Mouse (Mus musculus) gastrocnemius, adult 18-20 months (tissue): ENCODE results near the gene Nipsnap2. TPM values are rescaled to one million over a fixed set of nuclear protein-coding genes. Genes with fewer than 3 reads are reported as not detected.

Experiments
- total RNA-seq, 2 experiments: library from RNA; stranded (reverse); gene quantifications; 2 replicates each; pipeline ENCODE4 v1.2.3; 2021

Gene Nipsnap2
- total RNA-seq, 2 experiments from 2014 or later: 539 to 562 TPM

Other genes with a start within 250 kb of the Nipsnap2 start
- 10 to 100 TPM; 22.2 to 22.4 TPM for gene Sfswap, start 223.8 kb upstream of the Nipsnap2 start, total RNA-seq
- gene Mmp17, start 140.9 kb upstream of the Nipsnap2 start, total RNA-seq: under 1 TPM; 0.11 to 0.14 TPM
- 1 to 10 TPM; 1.9 to 2.0 TPM for gene Zfp11, start 55.0 kb upstream of the Nipsnap2 start, total RNA-seq
- not detected for gene Sept14, start 16.6 kb upstream of the Nipsnap2 start, total RNA-seq
- 10 to 100 TPM; 58.3 to 61.5 TPM for gene Mrps17, start 9.6 kb upstream of the Nipsnap2 start, total RNA-seq
- gene Psph, start 62.4 kb downstream of the Nipsnap2 start, total RNA-seq: 10 to 100 TPM; 13.2 to 14.4 TPM
- gene Sumf2, start 121.9 kb downstream of the Nipsnap2 start, total RNA-seq: 10 to 100 TPM in 1 of 2 experiments, 1 to 10 TPM in 1; 5.8 to 10.1 TPM
- 100 to 1,000 TPM; 609 to 675 TPM for gene Chchd2, start 162.4 kb downstream of the Nipsnap2 start, total RNA-seq
- gene Zbed5, start 170.7 kb downstream of the Nipsnap2 start, total RNA-seq: under 1 TPM; 0.32 to 0.64 TPM
- gene Phkg1, start 173.5 kb downstream of the Nipsnap2 start, total RNA-seq: 100 to 1,000 TPM; 297 to 369 TPM
- gene Nupr1l, start 183.5 kb downstream of the Nipsnap2 start, total RNA-seq: under 1 TPM; 0.41 to 0.47 TPM
- 10 to 100 TPM; 21.5 to 21.9 TPM for gene Vkorc1l1, start 216.9 kb downstream of the Nipsnap2 start, total RNA-seq